Mouse (Mus musculus) kidney, adult 2 months (tissue): ENCODE measurements around the gene Nupl2. TPM values are rescaled to one million over a fixed set of nuclear protein-coding genes. Genes with fewer than 3 reads are reported as not detected.

Experiments used
- DNase-seq: peaks from one replicate; pipeline ENCODE4 v3.0.0; 2021
- H3K27ac ChIP-seq: fragments of 200-500 bp; 2 replicates; pipeline ENCODE4 v1.5.1; 2012; ENCODE audit warnings: low read depth, low read length, control low read depth, inconsistent platforms; ENCODE audit not compliant: insufficient read depth
- H3K27me3 ChIP-seq: fragments of 200-500 bp; replicated peaks from 2 replicates; pipeline ENCODE4 v1.6.1; 2012; ENCODE audit warnings: mild to moderate bottlenecking, moderate library complexity, low read length, inconsistent platforms; ENCODE audit not compliant: control insufficient read depth, insufficient read depth
- H3K36me3 ChIP-seq: fragments of 200-500 bp; 2 replicates; pipeline ENCODE4 v1.6.1; 2012; ENCODE audit warnings: mild to moderate bottlenecking, moderate library complexity, low read length, inconsistent platforms; ENCODE audit not compliant: control insufficient read depth, insufficient read depth
- H3K4me1 ChIP-seq: fragments of 200-500 bp; 2 replicates; pipeline ENCODE4 v1.6.1; 2011; ENCODE audit warnings: low read length; ENCODE audit not compliant: control insufficient read depth, insufficient read depth
- H3K4me3 ChIP-seq: fragments of 200-500 bp; 2 replicates; pipeline ENCODE4 v1.5.1; 2011; ENCODE audit warnings: mild to moderate bottlenecking, low read depth, low read length, control low read depth; ENCODE audit not compliant: insufficient read depth
- CTCF ChIP-seq: fragments of 200-500 bp; conservative IDR thresholded peaks from 2 replicates; pipeline ENCODE4 v1.5.1; 2011; ENCODE audit warnings: low read depth, mild to moderate bottlenecking, control low read depth, low read length, moderate library complexity, mixed read lengths; ENCODE audit not compliant: insufficient read depth, insufficient read length
- POLR2A ChIP-seq: fragments of 200-500 bp; IDR thresholded peaks from one replicate; pipeline ENCODE4 v1.6.1; 2011; ENCODE audit warnings: low read depth, low read length, control low read depth
- WGBS: fragments of 180-500 bp; shearing (Covaris S2); methylation state at CpG from one replicate; pipeline ENCODE4 v1.1.7; 2018; 5-methylcytosine and 5-hydroxymethylcytosine counted together
- polyA plus RNA-seq: library from polyadenylated mRNA; depleted of rRNA; stranded (reverse); fragments of >200 nt; gene quantifications from 2 replicates; pipeline ENCODE4 v1.2.3, GENCODE M21; 2012

Gene Nupl2
- polyA plus RNA-seq, 1 experiment: 4.4 TPM

GRCm38 (mm10) chr5:24183096-24183495 is 18.3 kb downstream of the Nupl2 start:
- 92% methylated on average over 6 of the region's 6 CpGs for WGBS
- no peak for TF ChIP-seq CTCF
- no peak for TF ChIP-seq POLR2A
- Histone ChIP-seq H3K27ac (no peak overlapping the region), H3K4me3 (no peak overlapping the region), H3K36me3 (no peaks in the 10 kb centered on the region), H3K27me3 (no peaks in the 10 kb centered on the region), H3K4me1 (no peaks in the 10 kb centered on the region)
- DNase-seq: no peak

GRCm38 (mm10) chr5:24184011-24184410 is 19.2 kb downstream of the Nupl2 start:
- Histone ChIP-seq H3K4me3 (no peak overlapping the region), H3K27ac (no peak overlapping the region), H3K36me3 (no peaks in the 10 kb centered on the region), H3K27me3 (no peaks in the 10 kb centered on the region), H3K4me1 (no peaks in the 10 kb centered on the region)
- WGBS: 97% methylated on average over 5 of the region's 5 CpGs
- DNase-seq: no peak
- TF ChIP-seq CTCF (no peak), POLR2A (no peak)

- no peak overlapping the region for H3K4me3 ChIP-seq
- WGBS: 74% methylated on average over 4 of the region's 4 CpGs
- H3K36me3 ChIP-seq: no peaks in the 10 kb centered on the region
- H3K27me3 ChIP-seq: no peaks in the 10 kb centered on the region
- no peaks in the 10 kb centered on the region for H3K4me1 ChIP-seq
- no peak for TF ChIP-seq POLR2A
- no peak for TF ChIP-seq CTCF
- no peak for DNase-seq
- H3K27ac ChIP-seq: no peak overlapping the region
Observed at GRCm38 (mm10) chr5:24188476-24188875, 23.7 kb downstream of the Nupl2 start.

- Histone ChIP-seq H3K27me3 (no peaks in the 10 kb centered on the region; the same call in 1 of the 2 replicates), H3K27ac (no peak overlapping the region), H3K4me3 (no peak overlapping the region), H3K36me3 (no peaks in the 10 kb centered on the region), H3K4me1 (no peaks in the 10 kb centered on the region)
- no peak for TF ChIP-seq CTCF
- TF ChIP-seq POLR2A: no peak
- no peak for DNase-seq
- WGBS: 88% methylated on average over 2 of the region's 2 CpGs
Observed at GRCm38 (mm10) chr5:24191821-24192220, 27.1 kb downstream of the Nupl2 start.

GRCm38 (mm10) chr5:24201006-24201405 is 36.2 kb downstream of the Nupl2 start:
- DNase-seq: no peak
- Histone ChIP-seq H3K4me3 (no peak overlapping the region), H3K27me3 (no peaks in the 10 kb centered on the region; the same call in 1 of the 2 replicates), H3K27ac (no peak overlapping the region), H3K4me1 (no peaks in the 10 kb centered on the region), H3K36me3 (no peaks in the 10 kb centered on the region)
- WGBS: 75% methylated on average over 4 of the region's 4 CpGs
- no peak for TF ChIP-seq CTCF
- TF ChIP-seq POLR2A: no peak

GRCm38 (mm10) chr5:24202492-24202891 is 37.7 kb downstream of the Nupl2 start:
- 86% methylated on average over 5 of the region's 5 CpGs for WGBS
- no peaks in the 10 kb centered on the region for H3K4me1 ChIP-seq
- no peak overlapping the region for H3K4me3 ChIP-seq
- H3K36me3 ChIP-seq: no peaks in the 10 kb centered on the region
- TF ChIP-seq CTCF: no peak
- TF ChIP-seq POLR2A: no peak
- no peak overlapping the region for H3K27ac ChIP-seq
- no peak for DNase-seq
- no peaks in the 10 kb centered on the region for H3K27me3 ChIP-seq

- WGBS: 84% methylated on average over 5 of the region's 5 CpGs
- Histone ChIP-seq H3K4me1 (no peaks in the 10 kb centered on the region), H3K4me3 (no peak overlapping the region), H3K36me3 (no peaks in the 10 kb centered on the region), H3K27me3 (no peaks in the 10 kb centered on the region), H3K27ac (no peak overlapping the region)
- DNase-seq: no peak
- TF ChIP-seq POLR2A (no peak), CTCF (no peak)
Observed at GRCm38 (mm10) chr5:24203266-24203665, 38.5 kb downstream of the Nupl2 start.
